Mouse (Mus musculus) urinary bladder, adult 18-20 months (tissue): Measurements from ENCODE around the gene Nxph4.

ENCODE experiments used
- DNase-seq, 2 experiments: peaks; one replicate each; pipeline ENCODE4 v3.0.0; 2022; ENCODE audit warnings: low spot score in 2 of 2, mixed read lengths in 2 of 2

Gene Nxph4

GRCm38 (mm10) chr10:127515271-127515982 lies 18.9 kb downstream of the Nxph4 start:
- DNase-seq, result no peak

- DNase-seq, result no peak
Measured at GRCm38 (mm10) chr10:127514764-127515163, 19.6 kb downstream of the Nxph4 start, which contains the start of gene Ndufa4l2. Gene Ndufa4l2, plus strand, starts transcription at chr10:127514967.

GRCm38 (mm10) chr10:127514111-127514698 lies 20.2 kb downstream of the Nxph4 start:
- DNase-seq, result no peak

- no peak for DNase-seq
Measured at GRCm38 (mm10) chr10:127513501-127514091, 20.8 kb downstream of the Nxph4 start.

GRCm38 (mm10) chr10:127512813-127513212 lies 21.5 kb downstream of the Nxph4 start:
- DNase-seq, result peak; percentile 89 to 94

GRCm38 (mm10) chr10:127512307-127512666 lies 22.1 kb downstream of the Nxph4 start:
- DNase-seq, result no peak

- no peak for DNase-seq
Measured at GRCm38 (mm10) chr10:127511634-127512306, 22.6 kb downstream of the Nxph4 start.

GRCm38 (mm10) chr10:127510895-127511617 lies 23.3 kb downstream of the Nxph4 start:
- DNase-seq, result no peak

- no peak for DNase-seq
Measured at GRCm38 (mm10) chr10:127509837-127510701, 24.3 kb downstream of the Nxph4 start.

GRCm38 (mm10) chr10:127509051-127509836 lies 25.1 kb downstream of the Nxph4 start:
- DNase-seq, result peak; percentile 51 to 65

GRCm38 (mm10) chr10:127508239-127508638 lies 26.1 kb downstream of the Nxph4 start:
- peak in 1 of 2 experiments; percentile 66 for DNase-seq

- no peak for DNase-seq
Measured at GRCm38 (mm10) chr10:127500894-127501893, 33.2 kb downstream of the Nxph4 start, which contains the start of gene Stac3. Gene Stac3, plus strand, starts transcription at chr10:127501686.

GRCm38 (mm10) chr10:127500042-127500441 lies 34.3 kb downstream of the Nxph4 start:
- DNase-seq, result no peak

- no peak for DNase-seq
Measured at GRCm38 (mm10) chr10:127499516-127499915, 34.8 kb downstream of the Nxph4 start.

- DNase-seq, result no peak
Measured at GRCm38 (mm10) chr10:127496156-127496555, 38.2 kb downstream of the Nxph4 start.

GRCm38 (mm10) chr10:127492118-127492517 lies 42.2 kb downstream of the Nxph4 start:
- DNase-seq, result no peak

GRCm38 (mm10) chr10:127491128-127491512 lies 43.2 kb downstream of the Nxph4 start:
- no peak for DNase-seq
